Mouse (Mus musculus): ENCODE data around the gene A4gnt.

DNA sequence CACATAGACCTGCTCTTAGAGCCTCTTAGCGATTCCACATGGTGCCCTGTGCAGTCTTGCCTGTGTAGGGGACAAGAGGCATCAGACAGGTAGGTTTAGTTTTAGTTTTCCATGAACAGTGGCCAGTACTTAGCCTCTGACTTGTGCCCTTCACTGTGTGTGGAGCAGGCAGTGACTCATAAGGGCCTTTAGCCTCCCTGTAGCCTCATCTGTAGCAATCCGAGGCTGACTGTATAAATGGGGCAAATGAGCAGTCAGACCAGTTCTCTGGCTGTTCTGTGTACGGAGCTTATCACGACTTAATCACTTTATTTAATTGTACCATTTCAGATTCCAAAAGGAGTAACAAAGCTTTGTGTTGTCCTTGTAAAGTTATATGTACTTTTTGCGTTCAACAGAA, 27.7 kb downstream of the A4gnt start:
- no peak for TF ChIP-seq CTCF (IDR thresholded peaks at IDR 0.05)
- TF ChIP-seq EP300 (IDR thresholded peaks at IDR 0.05): no peak
